Mouse (Mus musculus): ENCODE results near the gene Agbl1. TPM values are rescaled to one million over a fixed set of nuclear protein-coding genes. Genes with fewer than 3 reads are reported as not detected.

The Agbl1 gene
- polyA plus RNA-seq, 1 experiment from 2014 or later = 0.09 TPM

- no peak for DNase-seq (ENCODE audit: low spot score)
- Histone ChIP-seq H3K27me3 (ENCODE audit: insufficient read depth, poor library complexity, severe bottlenecking) (no peaks in the 10 kb centered on the region), H3K36me3 (no peaks in the 10 kb centered on the region), H3K27ac (no peak overlapping the region), H3K9me3 (no peaks in the 10 kb centered on the region), H3K4me3 (no peak overlapping the region), H3K4me1 (no peaks in the 10 kb centered on the region)
Measured at GRCm38 (mm10) chr7:76935219-76935618, 705.5 kb downstream of the Agbl1 start.

GRCm38 (mm10) chr7:76941531-76941930 is 711.8 kb downstream of the Agbl1 start:
- Histone ChIP-seq H3K4me3 (no peak overlapping the region), H3K36me3 (no peaks in the 10 kb centered on the region), H3K27me3 (ENCODE audit: insufficient read depth, poor library complexity, severe bottlenecking) (no peaks in the 10 kb centered on the region), H3K9me3 (no peaks in the 10 kb centered on the region), H3K4me1 (no peaks in the 10 kb centered on the region), H3K27ac (no peak overlapping the region)
- no peak for DNase-seq (ENCODE audit: low spot score)

GRCm38 (mm10) chr7:76971334-76971733 is 741.6 kb downstream of the Agbl1 start:
- Histone ChIP-seq H3K4me3 (no peak overlapping the region), H3K4me1 (no peaks in the 10 kb centered on the region), H3K27me3 (ENCODE audit: insufficient read depth, poor library complexity, severe bottlenecking) (no peaks in the 10 kb centered on the region), H3K9me3 (no peaks in the 10 kb centered on the region), H3K27ac (no peak overlapping the region), H3K36me3 (no peaks in the 10 kb centered on the region)
- DNase-seq (ENCODE audit: low spot score) = no peak
- 9% methylated on average over 3 of the region's 3 CpGs for WGBS

GRCm38 (mm10) chr7:77009571-77009970 is 779.9 kb downstream of the Agbl1 start:
- 83% methylated on average over 3 of the region's 3 CpGs for WGBS
- Histone ChIP-seq H3K9me3 (no peaks in the 10 kb centered on the region), H3K4me3 (no peak overlapping the region), H3K27ac (no peak overlapping the region), H3K36me3 (no peaks in the 10 kb centered on the region), H3K27me3 (ENCODE audit: insufficient read depth, poor library complexity, severe bottlenecking) (no peaks in the 10 kb centered on the region), H3K4me1 (no peaks in the 10 kb centered on the region)
- DNase-seq (ENCODE audit: low spot score) = no peak

- no peak overlapping the region for H3K4me3 ChIP-seq
- H3K9me3 ChIP-seq = no peaks in the 10 kb centered on the region
- H3K36me3 ChIP-seq = no peaks in the 10 kb centered on the region
- DNase-seq (ENCODE audit: low spot score) = no peak
- H3K4me1 ChIP-seq = no peaks in the 10 kb centered on the region
- H3K27ac ChIP-seq = no peak overlapping the region
- no peaks in the 10 kb centered on the region for H3K27me3 ChIP-seq (ENCODE audit: insufficient read depth, poor library complexity, severe bottlenecking)
Measured at GRCm38 (mm10) chr7:77029019-77029418, 799.3 kb downstream of the Agbl1 start.

GRCm38 (mm10) chr7:77076033-77076432 is 846.3 kb downstream of the Agbl1 start:
- Histone ChIP-seq H3K36me3 (no peaks in the 10 kb centered on the region), H3K9me3 (no peaks in the 10 kb centered on the region), H3K4me3 (no peak overlapping the region), H3K27me3 (ENCODE audit: insufficient read depth, poor library complexity, severe bottlenecking) (no peaks in the 10 kb centered on the region), H3K27ac (no peak overlapping the region), H3K4me1 (no peaks in the 10 kb centered on the region)
- DNase-seq (ENCODE audit: low spot score) = no peak

- Histone ChIP-seq H3K27me3 (ENCODE audit: insufficient read depth, poor library complexity, severe bottlenecking) (no peaks in the 10 kb centered on the region), H3K36me3 (no peaks in the 10 kb centered on the region), H3K4me1 (no peaks in the 10 kb centered on the region), H3K27ac (no peak overlapping the region), H3K4me3 (no peak overlapping the region), H3K9me3 (no peaks in the 10 kb centered on the region)
- no peak for DNase-seq (ENCODE audit: low spot score)
- WGBS = 70% methylated on average over 1 of the region's 1 CpGs
Measured at GRCm38 (mm10) chr7:77087266-77087665, 857.6 kb downstream of the Agbl1 start.

GRCm38 (mm10) chr7:77095153-77095552 is 865.5 kb downstream of the Agbl1 start:
- DNase-seq (ENCODE audit: low spot score) = no peak
- no peaks in the 10 kb centered on the region for H3K4me1 ChIP-seq
- no peak overlapping the region for H3K27ac ChIP-seq
- H3K4me3 ChIP-seq = no peak overlapping the region
- no peaks in the 10 kb centered on the region for H3K27me3 ChIP-seq (ENCODE audit: insufficient read depth, poor library complexity, severe bottlenecking)
- 36% methylated on average over 2 of the region's 2 CpGs for WGBS
- no peaks in the 10 kb centered on the region for H3K36me3 ChIP-seq
- H3K9me3 ChIP-seq = no peaks in the 10 kb centered on the region

- no peak overlapping the region for H3K4me3 ChIP-seq
- WGBS = 93% methylated on average over 1 of the region's 1 CpGs
- no peaks in the 10 kb centered on the region for H3K36me3 ChIP-seq
- DNase-seq (ENCODE audit: low spot score) = no peak
- no peaks in the 10 kb centered on the region for H3K9me3 ChIP-seq
- no peaks in the 10 kb centered on the region for H3K27me3 ChIP-seq (ENCODE audit: insufficient read depth, poor library complexity, severe bottlenecking)
- no peak overlapping the region for H3K27ac ChIP-seq
- no peaks in the 10 kb centered on the region for H3K4me1 ChIP-seq
Measured at GRCm38 (mm10) chr7:77114021-77114420, 884.3 kb downstream of the Agbl1 start.

GRCm38 (mm10) chr7:77129045-77129444 is 899.4 kb downstream of the Agbl1 start:
- DNase-seq (ENCODE audit: low spot score) = no peak
- Histone ChIP-seq H3K27me3 (ENCODE audit: insufficient read depth, poor library complexity, severe bottlenecking) (no peaks in the 10 kb centered on the region), H3K9me3 (no peaks in the 10 kb centered on the region), H3K27ac (no peak overlapping the region), H3K4me1 (no peaks in the 10 kb centered on the region), H3K4me3 (no peak overlapping the region), H3K36me3 (no peaks in the 10 kb centered on the region)
- WGBS = 64% methylated on average over 1 of the region's 1 CpGs

GRCm38 (mm10) chr7:77131950-77132349 is 902.3 kb downstream of the Agbl1 start:
- Histone ChIP-seq H3K9me3 (no peaks in the 10 kb centered on the region), H3K4me3 (no peak overlapping the region), H3K4me1 (no peaks in the 10 kb centered on the region), H3K27me3 (ENCODE audit: insufficient read depth, poor library complexity, severe bottlenecking) (no peaks in the 10 kb centered on the region), H3K36me3 (no peaks in the 10 kb centered on the region), H3K27ac (no peak overlapping the region)
- no peak for DNase-seq (ENCODE audit: low spot score)
- 40% methylated on average over 7 of the region's 7 CpGs for WGBS

- Histone ChIP-seq H3K36me3 (no peaks in the 10 kb centered on the region), H3K27ac (no peak overlapping the region), H3K4me3 (no peak overlapping the region), H3K27me3 (ENCODE audit: insufficient read depth, poor library complexity, severe bottlenecking) (no peaks in the 10 kb centered on the region), H3K4me1 (no peaks in the 10 kb centered on the region), H3K9me3 (no peaks in the 10 kb centered on the region)
- DNase-seq (ENCODE audit: low spot score) = no peak
- 63% methylated on average over 15 of the region's 15 CpGs for WGBS
Measured at GRCm38 (mm10) chr7:77132615-77133420, 903.1 kb downstream of the Agbl1 start.

GRCm38 (mm10) chr7:77134860-77135259 is 905.2 kb downstream of the Agbl1 start:
- no peaks in the 10 kb centered on the region for H3K27me3 ChIP-seq (ENCODE audit: insufficient read depth, poor library complexity, severe bottlenecking)
- no peaks in the 10 kb centered on the region for H3K36me3 ChIP-seq
- no peaks in the 10 kb centered on the region for H3K9me3 ChIP-seq
- DNase-seq (ENCODE audit: low spot score) = no peak
- H3K27ac ChIP-seq = no peak overlapping the region
- WGBS = 88% methylated on average over 2 of the region's 2 CpGs
- no peak overlapping the region for H3K4me3 ChIP-seq
- no peaks in the 10 kb centered on the region for H3K4me1 ChIP-seq

- no peak overlapping the region for H3K27ac ChIP-seq
- no peaks in the 10 kb centered on the region for H3K9me3 ChIP-seq
- no peaks in the 10 kb centered on the region for H3K27me3 ChIP-seq (ENCODE audit: insufficient read depth, poor library complexity, severe bottlenecking)
Measured at GRCm38 (mm10) chr7:77138707-77139106, 909.0 kb downstream of the Agbl1 start.

More at GRCm38 (mm10) chr7:77138707-77139106, 909.0 kb downstream of the Agbl1 start:
- Histone ChIP-seq H3K4me1 (no peaks in the 10 kb centered on the region), H3K4me3 (no peak overlapping the region), H3K36me3 (no peaks in the 10 kb centered on the region)
- DNase-seq (ENCODE audit: low spot score) = no peak

All from heart, embryonic 10.5 days (tissue).